Comparison of ENCODE assay signal across 9 mouse cellular contexts in genomic region chr5:77267441-77267840, GRCm38 (mm10). TPM values are rescaled to one million over a fixed set of nuclear protein-coding genes. Genes with fewer than 3 reads are reported as not detected.
A peak's percentile ranks its signal among the peaks of the same experiment; 100 is the strongest.
DNase-seq lines count a peak whose midpoint lies in the region; ATAC-seq and TF ChIP-seq lines count a peak whose summit lies in the region.
"Had no signal": no experiment of that assay in that cellular context is flagged by ENCODE, and none has a peak within 500 bp of the region (broad histone marks: within the 10 kb centered on the region; RNA-seq: fewer than 3 reads in every experiment).

No protein-coding gene starts in this region.

- peaks cover 20% of the 10 kb centered on the region for H3K36me3 ChIP-seq in heart, embryonic 11.5 days (ENCODE audit: control insufficient read depth, insufficient read depth, low read length)
- peaks cover 33% of the 10 kb centered on the region for H3K36me3 ChIP-seq in ES-E14 (ENCODE audit: control insufficient read depth, insufficient read depth, low read length, poor library complexity, severe bottlenecking)
- peaks cover 33% of the 10 kb centered on the region for H3K36me3 ChIP-seq in hindbrain, embryonic 12.5 days
- H3K36me3 ChIP-seq in liver, postnatal 0 days (replicated peaks; ENCODE audit: insufficient read depth, low read length), result peaks cover 19% of the 10 kb centered on the region

- TF ChIP-seq CTCF in liver, postnatal 0 days (IDR thresholded peaks at IDR 0.05; ENCODE audit: low read depth), result no peak

- 61% methylated on average over 4 of the region's 4 CpGs for WGBS in heart, embryonic 11.5 days (ENCODE audit: insufficient replicate concordance)
- WGBS in hindbrain, embryonic 12.5 days, result 69% methylated on average over 4 of the region's 4 CpGs
- WGBS in liver, postnatal 0 days (ENCODE audit: insufficient replicate concordance), result 70% methylated on average over 4 of the region's 4 CpGs

- in situ Hi-C loops in ES-E14 (cut with MboI; ENCODE audit: low sequenced_read_pairs in 2 of 2, unreplicated experiment in 2 of 2), result no loop called here

- TF ChIP-seq EP300 in liver, postnatal 0 days (IDR thresholded peaks at IDR 0.05; ENCODE audit: low read depth), result no peak

- H3K27me3 ChIP-seq in heart, embryonic 11.5 days (ENCODE audit: control insufficient read depth, insufficient read depth, low read length), result no peaks in the 10 kb centered on the region
- peaks cover 7% of the 10 kb centered on the region for H3K27me3 ChIP-seq in hindbrain, embryonic 12.5 days
- H3K27me3 ChIP-seq in liver, postnatal 0 days (ENCODE audit: insufficient read depth, low read length), result no peaks in the 10 kb centered on the region

- 0 out of 2 replicates have a peak, but pooled peaks cover 5% of the 10 kb centered on the region for H3K4me1 ChIP-seq in heart, embryonic 11.5 days (ENCODE audit: control insufficient read depth, insufficient read depth, low read length)
- peaks cover 4 to 14% of the 10 kb centered on the region in 2 experiments; a peak in 1 of 4 replicates for H3K4me1 ChIP-seq in ES-E14 (ENCODE audit: control insufficient read depth in 2 of 2, insufficient read depth in 2 of 2, low read length in 2 of 2, poor library complexity in 1 of 2)
- peaks cover 10% of the 10 kb centered on the region; the same call in 1 of the 2 replicates for H3K4me1 ChIP-seq in hindbrain, embryonic 12.5 days
- peaks cover 9% of the 10 kb centered on the region; the same call in 1 of the 2 replicates for H3K4me1 ChIP-seq in liver, postnatal 0 days (ENCODE audit: insufficient read depth)

- H3K9me3 ChIP-seq in heart, embryonic 11.5 days (replicated peaks; ENCODE audit: control insufficient read depth, low read length), result no peaks in the 10 kb centered on the region
- no peaks in the 10 kb centered on the region for H3K9me3 ChIP-seq in ES-E14 (ENCODE audit: control insufficient read depth, insufficient read depth, low read depth, low read length)
- H3K9me3 ChIP-seq in hindbrain, embryonic 12.5 days (replicated peaks), result no peaks in the 10 kb centered on the region
- no peaks in the 10 kb centered on the region for H3K9me3 ChIP-seq in liver, postnatal 0 days (ENCODE audit: low read length)

- H3K4me3 ChIP-seq in heart, embryonic 11.5 days (ENCODE audit: low read depth, low read length), result peak overlapping the region; percentile 96
- peak overlapping the region; percentile 97 to 99; a peak in 3 of 4 replicates for H3K4me3 ChIP-seq in ES-E14 (ENCODE audit: insufficient read depth in 1 of 2, low read depth in 1 of 2, low read length in 2 of 2, poor library complexity in 1 of 2, severe bottlenecking in 1 of 2)
- peak overlapping the region; percentile 91; the same call in 1 of the 2 replicates for H3K4me3 ChIP-seq in hindbrain, embryonic 12.5 days
- peak overlapping the region; percentile 97 for H3K4me3 ChIP-seq in liver, postnatal 0 days (ENCODE audit: low read depth, low read length)

- no peak overlapping the region for H3K9ac ChIP-seq in heart, embryonic 11.5 days (ENCODE audit: low read depth, low read length)
- no peak overlapping the region; the same call in 1 of the 2 replicates for H3K9ac ChIP-seq in ES-E14 (ENCODE audit: insufficient read depth, low read depth, low read length, poor library complexity, severe bottlenecking)
- no peak overlapping the region for H3K9ac ChIP-seq in hindbrain, embryonic 12.5 days
- no peak overlapping the region for H3K9ac ChIP-seq in liver, postnatal 0 days (replicated peaks)

- H3K4me2 ChIP-seq in heart, embryonic 11.5 days, result peak overlapping the region; percentile 69
- peak overlapping the region; percentile 86 for H3K4me2 ChIP-seq in hindbrain, embryonic 12.5 days (replicated peaks)
- H3K4me2 ChIP-seq in liver, postnatal 0 days (ENCODE audit: low read depth, low read length), result peak overlapping the region; percentile 93

- intact Hi-C loops in heart, postnatal 36 days (cut with DNase I), result loop anchor here (2.0 kb wide), 1 partner anchor 41 kb away; no protein-coding TSS in a partner anchor

- no peak overlapping the region; the same call in 1 of the 2 replicates for H3K27ac ChIP-seq in heart, embryonic 11.5 days (ENCODE audit: low read depth, low read length)
- H3K27ac ChIP-seq in ES-E14 (ENCODE audit: insufficient read depth, low read depth, low read length, poor library complexity, severe bottlenecking), result no peak overlapping the region; the same call in 1 of the 2 replicates
- H3K27ac ChIP-seq in hindbrain, embryonic 12.5 days, result no peak overlapping the region
- no peak overlapping the region for H3K27ac ChIP-seq in liver, postnatal 0 days (ENCODE audit: low read depth)

- DNase-seq in heart, postnatal 36 days, result no peak
- no peak for DNase-seq in ES-E14 (ENCODE audit: low read depth, low spot score)
- no peak for DNase-seq in liver, postnatal 0 days
- no peak for DNase-seq in ovary, postnatal 10 days (ENCODE audit: low spot score)
- DNase-seq in gastrocnemius, postnatal 25 days, result no peak
- no peak for DNase-seq in Muller cell, postnatal 12 days (ENCODE audit: inconsistent ontology term)

- ATAC-seq in heart, embryonic 11.5 days (replicated peaks; ENCODE audit: insufficient number of reproducible peaks, low FRiP score, low TSS enrichment), result no peak
- no peak for ATAC-seq in hindbrain, embryonic 12.5 days (ENCODE audit: low FRiP score)
- no peak for ATAC-seq in liver, postnatal 0 days

TF ChIP-seq in ES-E14, 5 proteins besides CTCF, POLR2A, EP300 and RAD21:
- TF ChIP-seq ZC3H11A (IDR thresholded peaks at IDR 0.05; ENCODE audit: borderline replicate concordance, low read depth, low read length) (no peak), HCFC1 (IDR thresholded peaks at IDR 0.05; ENCODE audit: borderline replicate concordance, insufficient read depth, low read length) (no peak), CHD2 (IDR thresholded peaks at IDR 0.05; ENCODE audit: low read depth, low read length) (no peak), ZNF384 (IDR thresholded peaks at IDR 0.05; ENCODE audit: low read depth, low read length) (no peak), MAFK (IDR thresholded peaks at IDR 0.05; ENCODE audit: insufficient read depth, low read depth, low read length) (no peak)

RNA-seq across cellular contexts. Expression of gene Rest, which starts 2.1 kb away (rescaled TPM):
- polyA plus RNA-seq in heart, embryonic 11.5 days (2014; fragmentation: Nextera tagmentation; extraction: Ambion mirVana), result 28.9 and 29.0 TPM in 2 replicates
- 10 to 100 TPM; 14.8 to 16.5 TPM for total RNA-seq in heart, postnatal 36 days (2021)
- 108 and 120 TPM in 2 replicates for total RNA-seq in ES-E14 (2012; rRNA removed)
- 27.9 and 28.7 TPM in 2 replicates for polyA plus RNA-seq in hindbrain, embryonic 12.5 days (2016; fragmentation: Nextera tagmentation; extraction: Ambion mirVana)
- 6.4 and 6.9 TPM in 2 replicates for polyA plus RNA-seq in liver, postnatal 0 days (2015; fragmentation: Nextera tagmentation; extraction: Ambion mirVana)
- total RNA-seq in gastrocnemius, postnatal 25 days (2021), result 1 to 10 TPM; 7.9 to 8.0 TPM

RNA-seq across cellular contexts. Expression of gene Noa1, which starts 42.4 kb away (rescaled TPM):
- 20.3 and 21.1 TPM in 2 replicates for polyA plus RNA-seq in heart, embryonic 11.5 days (2014; fragmentation: Nextera tagmentation; extraction: Ambion mirVana)
- 10 to 100 TPM; 20.4 to 23.1 TPM for total RNA-seq in heart, postnatal 36 days (2021)
- 19.6 and 30.8 TPM in 2 replicates for total RNA-seq in ES-E14 (2012; rRNA removed)
- 32.8 and 35.5 TPM in 2 replicates for polyA plus RNA-seq in hindbrain, embryonic 12.5 days (2016; fragmentation: Nextera tagmentation; extraction: Ambion mirVana)
- polyA plus RNA-seq in liver, postnatal 0 days (2015; fragmentation: Nextera tagmentation; extraction: Ambion mirVana), result 8.2 and 10.5 TPM in 2 replicates
- total RNA-seq in gastrocnemius, postnatal 25 days (2021), result 10 to 100 TPM; 12.8 to 18.0 TPM

RNA-seq across cellular contexts. Expression of gene Polr2b, which starts 42.5 kb away (rescaled TPM):
- polyA plus RNA-seq in heart, embryonic 11.5 days (2014; fragmentation: Nextera tagmentation; extraction: Ambion mirVana), result 46.0 and 52.0 TPM in 2 replicates
- total RNA-seq in heart, postnatal 36 days (2021), result 10 to 100 TPM; 34.8 to 38.3 TPM
- 151 and 184 TPM in 2 replicates for total RNA-seq in ES-E14 (2012; rRNA removed)
- polyA plus RNA-seq in hindbrain, embryonic 12.5 days (2016; fragmentation: Nextera tagmentation; extraction: Ambion mirVana), result 80.1 and 87.0 TPM in 2 replicates
- polyA plus RNA-seq in liver, postnatal 0 days (2015; fragmentation: Nextera tagmentation; extraction: Ambion mirVana), result 16.4 and 18.6 TPM in 2 replicates
- total RNA-seq in gastrocnemius, postnatal 25 days (2021), result 10 to 100 TPM; 21.5 TPM

RNA-seq across cellular contexts. Expression of gene Spink2, which starts 56.2 kb away (rescaled TPM):
- 7.3 and 9.1 TPM in 2 replicates for polyA plus RNA-seq in heart, embryonic 11.5 days (2014; fragmentation: Nextera tagmentation; extraction: Ambion mirVana)
- under 1 TPM in 1 of 2 experiments, not detected in 1; 0.53 TPM for total RNA-seq in heart, postnatal 36 days (2021)
- total RNA-seq in ES-E14 (2012; rRNA removed), result 0.48 and 0.98 TPM in 2 replicates
- polyA plus RNA-seq in hindbrain, embryonic 12.5 days (2016; fragmentation: Nextera tagmentation; extraction: Ambion mirVana), result 1.5 TPM in 2 replicates
- polyA plus RNA-seq in liver, postnatal 0 days (2015; fragmentation: Nextera tagmentation; extraction: Ambion mirVana), result not detected in 2 replicates
- total RNA-seq in gastrocnemius, postnatal 25 days (2021), result not detected
- polyA plus RNA-seq: cortical plate, adult 2 months had no signal
